Mouse (Mus musculus): ENCODE results near the gene Tbx5.

GRCm38 (mm10) chr5:119795777-119796176 is 36.7 kb upstream of the Tbx5 start:
- TF ChIP-seq CTCF (IDR thresholded peaks at IDR 0.05; ENCODE audit: low read depth, low read length) (no peak), POLR2A (IDR thresholded peaks at IDR 0.05; ENCODE audit: extremely low read depth, insufficient read depth, low read length) (no peak)
